Mouse (Mus musculus) gastrocnemius, adult 18-20 months (tissue): ENCODE data around the gene Phf23. TPM values are rescaled to one million over a fixed set of nuclear protein-coding genes. Genes with fewer than 3 reads are reported as not detected.

ENCODE experiments used
- DNase-seq: peaks from one replicate; pipeline ENCODE4 v3.0.0; 2021; ENCODE audit warnings: low spot score
- total RNA-seq, 2 experiments: library from RNA; stranded (reverse); gene quantifications; 2 replicates each; pipeline ENCODE4 v1.2.3; 2021

Phf23 gene
- total RNA-seq, 2 experiments from 2014 or later, result 18.0 to 19.2 TPM

DNA sequence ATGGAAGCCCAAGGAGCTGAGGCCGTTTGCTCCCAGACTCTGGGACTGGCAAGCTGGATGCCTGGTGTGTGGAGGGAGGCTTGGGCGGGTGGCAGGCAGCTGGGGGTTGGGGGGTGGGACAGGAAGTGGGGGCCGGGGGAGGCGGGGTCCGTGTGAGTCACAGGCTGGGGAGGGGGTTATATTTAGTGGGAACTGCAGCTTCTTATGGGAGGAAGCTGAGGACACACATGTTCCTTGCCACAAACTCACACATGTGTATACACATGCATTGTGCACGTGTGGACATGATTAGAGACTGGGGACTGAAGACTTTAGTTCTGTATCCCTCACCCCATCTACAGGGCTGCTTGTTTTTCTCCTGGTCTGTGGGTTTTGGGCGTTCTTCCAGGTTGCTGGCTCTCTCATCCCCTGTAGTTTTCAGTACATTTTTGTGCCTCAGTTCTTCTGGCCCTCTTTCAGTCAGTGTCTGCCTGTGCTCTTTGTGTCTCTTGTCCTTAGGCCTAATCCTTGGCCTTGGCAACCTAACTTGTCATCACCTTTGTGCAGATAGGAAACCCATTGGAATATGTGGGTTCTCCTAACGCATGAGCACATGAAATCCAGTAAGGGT is 24.6 kb downstream of the Phf23 start:
- no peak for DNase-seq

DNA sequence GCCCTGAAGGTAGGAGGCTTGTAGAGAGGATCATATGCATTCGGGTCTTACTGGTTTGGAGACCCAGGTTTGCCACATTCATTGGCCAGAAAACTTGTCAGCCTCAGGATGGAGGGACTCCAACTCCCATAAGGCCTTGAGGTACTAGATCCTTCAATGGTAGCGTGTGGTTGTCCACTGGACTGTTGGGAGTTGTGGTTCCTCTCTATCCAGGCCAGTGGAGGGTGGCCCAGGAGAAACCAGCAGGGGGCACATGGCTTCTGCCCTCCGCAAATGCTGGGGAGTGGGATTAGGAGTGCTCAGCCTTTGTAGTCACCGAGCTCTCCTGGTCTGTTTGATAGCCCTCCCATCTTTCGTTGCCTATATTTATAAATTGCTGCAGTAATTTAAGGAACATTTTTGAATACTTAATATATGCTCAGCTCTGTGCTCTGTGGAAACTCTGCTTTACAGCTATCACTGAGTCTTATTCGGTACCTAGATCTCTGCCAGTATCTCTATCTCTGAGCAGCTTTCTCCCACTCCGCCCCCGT is 25.2 kb downstream of the Phf23 start:
- peak; percentile 87 for DNase-seq

- DNase-seq, result peak; percentile 99
These were observed 25.9 kb downstream of the Phf23 start for GRCm38 (mm10) chr11:70021264-70022132.

DNA sequence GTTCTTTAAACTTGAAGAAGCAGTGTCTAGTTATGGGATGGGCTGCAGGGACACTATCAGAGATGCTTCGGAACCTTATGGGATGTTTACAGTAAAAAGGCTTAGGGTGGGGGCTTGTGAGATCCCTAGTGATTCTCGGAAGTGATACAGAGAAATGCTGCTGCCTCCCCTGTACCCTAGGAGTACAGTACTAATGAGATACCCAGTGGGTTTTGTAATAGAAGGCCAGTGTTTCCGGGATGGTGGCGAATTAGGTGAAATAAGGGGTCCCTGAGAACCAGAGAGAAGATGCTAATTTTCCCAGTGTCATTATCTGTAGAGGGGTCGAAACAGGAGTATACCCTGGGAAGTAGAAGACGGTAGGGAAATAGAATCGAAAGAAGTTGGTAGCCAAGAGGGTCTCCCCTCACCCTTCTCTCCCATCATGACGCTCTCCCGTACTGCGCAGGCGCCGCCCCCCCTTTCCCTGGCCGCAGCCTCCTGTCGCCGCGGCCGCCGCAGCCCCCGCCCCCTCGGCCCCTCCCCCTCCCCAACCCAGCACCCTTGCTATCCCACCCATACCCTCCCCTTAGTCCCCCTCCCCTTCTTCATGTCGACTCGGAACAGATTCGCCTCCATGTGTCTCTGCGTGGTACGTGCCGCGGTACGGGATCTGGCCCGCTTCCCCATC is 28.0 kb downstream of the Phf23 start:
- DNase-seq, result no peak

GRCm38 (mm10) chr11:70024151-70024514 is 28.6 kb downstream of the Phf23 start:
- DNase-seq, result no peak

- peak; percentile 53 for DNase-seq
These were observed 31.1 kb downstream of the Phf23 start for GRCm38 (mm10) chr11:70026689-70027088.

DNA sequence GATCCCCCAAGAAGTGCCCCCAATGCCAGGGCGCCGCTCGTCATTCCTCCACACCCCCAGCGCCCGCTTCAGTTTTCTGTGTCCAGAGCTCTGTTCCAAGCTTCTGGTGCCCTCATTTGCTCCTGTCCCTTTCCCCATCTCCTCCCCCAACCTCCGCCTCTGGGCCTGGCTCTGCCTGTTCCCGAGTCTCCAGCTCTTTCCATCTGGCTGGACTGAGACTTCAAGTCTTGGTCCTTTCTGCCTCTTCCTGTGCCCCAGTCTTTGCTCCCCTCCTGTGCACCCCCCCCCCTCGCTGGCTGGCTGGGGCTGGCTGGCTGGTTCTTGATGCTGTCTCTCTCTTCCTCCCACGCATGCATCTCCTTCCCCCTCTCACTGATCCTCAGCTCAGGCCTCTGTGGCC is 31.8 kb downstream of the Phf23 start:
- no peak for DNase-seq

GRCm38 (mm10) chr11:70028401-70029129 is 33.0 kb downstream of the Phf23 start:
- DNase-seq, result peak; percentile 41

DNA sequence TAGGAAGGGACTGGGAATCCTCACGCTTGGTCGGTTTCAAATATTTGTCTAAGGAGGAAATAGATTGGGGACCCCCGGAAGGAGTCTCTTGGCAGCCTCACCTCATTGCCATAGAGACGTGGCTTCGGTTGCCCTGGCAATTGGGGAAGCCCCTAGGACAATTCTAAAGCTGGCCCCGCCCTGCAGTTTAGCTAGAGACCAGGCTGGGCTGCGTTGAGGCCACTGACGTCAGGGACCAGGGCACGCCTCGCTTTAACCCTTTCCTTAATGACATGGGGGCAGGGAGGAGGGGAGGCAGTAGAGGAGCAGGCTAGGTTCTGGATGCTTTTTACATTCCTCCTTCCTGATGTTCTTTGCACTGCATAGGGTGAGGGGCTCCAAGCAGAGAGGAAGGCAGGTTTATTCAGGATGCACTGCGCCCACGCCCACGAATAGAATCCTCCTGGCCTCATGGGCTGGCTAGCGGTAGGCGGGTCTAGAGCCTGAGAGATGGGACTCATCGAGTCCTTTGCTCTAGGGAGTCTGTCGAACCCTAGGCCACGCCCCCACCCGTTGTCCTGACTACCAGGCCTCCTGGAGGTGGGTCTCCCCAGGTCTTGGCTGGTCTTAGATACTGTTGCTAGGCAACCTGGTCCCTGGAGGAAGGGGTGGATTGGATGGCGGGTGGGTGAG is 33.7 kb downstream of the Phf23 start:
- DNase-seq, result peak; percentile 88

- DNase-seq, result no peak
These were observed 34.4 kb downstream of the Phf23 start for GRCm38 (mm10) chr11:70029829-70030550.

- no peak for DNase-seq
These were observed 35.2 kb downstream of the Phf23 start for GRCm38 (mm10) chr11:70030651-70031320.

GRCm38 (mm10) chr11:70031321-70031670 is 35.7 kb downstream of the Phf23 start:
- no peak for DNase-seq

DNA sequence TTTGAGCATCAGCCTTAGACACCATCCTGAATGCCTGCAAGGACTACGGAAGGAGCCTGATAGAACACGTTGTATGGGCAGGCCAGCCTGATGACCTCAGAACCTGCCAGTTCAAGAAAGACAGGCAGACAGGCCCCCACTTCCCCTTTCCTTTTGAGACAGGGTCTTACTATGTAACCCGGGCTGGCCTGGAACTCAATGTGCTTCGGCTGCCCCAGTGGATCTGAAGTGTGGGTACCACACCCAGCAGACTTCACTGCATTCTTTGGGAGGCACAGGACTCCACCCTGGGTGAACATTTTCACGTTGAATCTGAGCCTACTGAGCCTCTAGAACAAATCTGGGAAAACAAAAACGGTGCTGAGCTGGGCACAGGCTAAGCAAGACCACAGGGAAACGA is 42.6 kb downstream of the Phf23 start:
- DNase-seq, result no peak

DNA sequence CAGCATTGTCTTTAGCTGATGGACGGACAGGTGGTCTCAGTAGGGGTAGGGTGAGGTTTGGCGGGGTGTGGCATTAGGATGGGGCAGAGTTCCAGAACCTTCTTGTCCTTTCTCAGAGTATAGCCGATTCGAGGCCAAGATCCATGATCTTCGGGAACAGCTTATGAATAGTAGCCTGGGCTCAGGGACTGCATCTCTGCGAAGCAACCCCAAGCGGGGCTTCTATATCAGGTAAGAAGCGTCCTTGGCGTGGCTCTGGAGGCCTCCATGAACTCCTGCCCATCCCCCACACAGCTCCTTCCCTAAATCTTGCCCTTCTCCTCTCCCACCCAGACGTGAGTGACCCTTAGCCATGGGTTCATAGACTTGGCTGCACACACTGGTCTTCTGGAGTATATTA is 44.1 kb downstream of the Phf23 start:
- no peak for DNase-seq

DNA sequence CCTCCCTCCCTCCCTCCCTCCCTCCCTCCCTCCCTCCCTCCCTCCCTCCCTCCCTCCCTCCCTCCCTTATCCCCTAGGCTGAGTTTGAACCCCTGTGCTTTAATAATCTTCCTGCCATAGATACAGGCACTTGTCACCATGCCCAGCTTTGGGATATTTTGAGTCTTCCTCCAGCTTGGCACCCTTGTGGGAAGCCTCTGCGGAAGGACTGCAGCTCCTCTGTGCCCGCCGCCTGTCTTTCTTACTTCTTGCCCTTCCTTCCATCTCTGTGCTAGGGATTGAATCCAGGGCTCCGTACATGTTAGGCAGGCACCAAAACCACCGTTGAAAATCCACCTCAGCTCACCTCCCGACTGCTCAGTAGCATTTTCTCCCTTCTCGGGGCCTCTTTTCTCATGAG is 44.6 kb downstream of the Phf23 start:
- DNase-seq, result no peak

DNA sequence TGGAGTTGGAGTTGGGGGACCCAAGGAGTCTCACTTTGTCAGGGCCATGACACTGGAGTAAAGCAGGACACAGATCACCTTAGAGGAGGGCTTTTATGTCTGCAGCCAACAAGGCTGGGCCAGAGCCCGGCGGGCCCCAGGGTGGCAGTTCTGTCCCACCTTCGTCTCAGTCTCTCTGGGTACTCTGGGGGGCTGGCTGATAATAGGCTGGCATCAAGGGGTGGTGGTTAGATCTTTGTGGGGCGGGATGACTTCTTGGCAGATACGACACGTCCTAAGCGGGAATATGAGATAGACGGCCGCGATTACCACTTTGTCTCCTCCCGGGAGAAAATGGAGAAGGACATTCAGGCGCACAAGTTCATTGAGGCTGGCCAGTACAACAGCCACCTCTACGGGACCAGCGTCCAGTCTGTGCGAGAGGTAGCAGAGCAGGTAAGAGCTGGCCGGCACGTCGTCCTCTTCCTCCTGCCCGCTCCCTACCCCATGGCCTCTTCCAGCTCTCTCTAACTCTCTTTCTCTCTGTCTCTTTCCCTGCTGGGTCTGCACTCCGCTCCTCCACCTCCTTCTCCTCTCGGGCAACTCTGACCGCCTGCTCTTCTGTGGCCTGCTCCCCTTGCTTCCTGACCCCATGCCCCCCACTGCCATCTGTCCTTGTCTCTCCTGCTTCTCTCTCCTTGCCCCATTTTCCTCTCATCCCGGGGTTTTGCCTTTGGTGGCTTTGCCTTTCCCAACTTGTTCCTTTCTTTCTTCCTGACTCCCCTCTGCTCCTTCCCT is 46.9 kb downstream of the Phf23 start:
- DNase-seq, result no peak

DNA sequence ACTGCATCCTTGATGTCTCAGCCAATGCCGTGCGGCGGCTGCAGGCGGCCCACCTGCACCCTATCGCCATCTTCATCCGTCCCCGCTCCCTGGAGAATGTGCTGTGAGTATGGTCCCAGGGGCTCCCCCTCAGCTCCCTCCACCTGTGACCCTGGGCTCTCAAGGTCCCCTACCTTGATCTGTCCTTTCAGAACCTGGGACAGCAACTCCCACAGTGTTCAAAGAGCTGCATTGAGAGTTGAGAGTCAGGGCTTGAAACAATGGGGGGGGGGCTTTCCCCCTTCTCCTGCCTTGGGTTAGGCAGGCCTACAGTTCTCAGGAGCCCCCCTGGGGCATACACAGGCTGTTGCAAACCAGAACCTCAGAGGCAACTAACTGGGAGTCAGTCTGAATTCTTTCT is 48.1 kb downstream of the Phf23 start:
- no peak for DNase-seq

GRCm38 (mm10) chr11:70045435-70045834 is 49.9 kb downstream of the Phf23 start:
- DNase-seq, result no peak

GRCm38 (mm10) chr11:70049366-70049765 is 53.8 kb downstream of the Phf23 start:
- DNase-seq, result no peak
